Mouse (Mus musculus) spleen, adult 2 months (tissue): Measurements from ENCODE around the gene AA467197. TPM values are rescaled to one million over a fixed set of nuclear protein-coding genes. Genes with fewer than 3 reads are reported as not detected.

Experiments used
- DNase-seq, 2 experiments: peaks; one replicate each; pipeline versions ENCODE4 v3.0.0 to v3.0.0-alpha.2; 2012 to 2021; ENCODE audit warnings: low spot score in 2 of 2, low read depth in 1 of 2
- H3K27ac ChIP-seq: fragments of 200-500 bp; 2 replicates; pipeline ENCODE4 v1.5.1; 2012; ENCODE audit warnings: low read length, inconsistent platforms; ENCODE audit not compliant: insufficient read depth
- H3K27me3 ChIP-seq: fragments of 200-500 bp; 2 replicates; pipeline ENCODE4 v1.6.1; 2012; ENCODE audit warnings: mild to moderate bottlenecking, moderate library complexity, low read length, inconsistent platforms; ENCODE audit not compliant: control insufficient read depth, insufficient read depth
- H3K36me3 ChIP-seq: fragments of 200-500 bp; 2 replicates; pipeline ENCODE4 v1.6.1; 2012; ENCODE audit warnings: mild to moderate bottlenecking, low read length, inconsistent platforms; ENCODE audit not compliant: control insufficient read depth, insufficient read depth
- H3K4me1 ChIP-seq: fragments of 200-500 bp; 2 replicates; pipeline ENCODE4 v1.6.1; 2011; ENCODE audit warnings: inconsistent platforms; ENCODE audit not compliant: control insufficient read depth, insufficient read depth, insufficient read length
- H3K4me3 ChIP-seq: fragments of 200-500 bp; 2 replicates; pipeline ENCODE4 v1.5.1; 2011; ENCODE audit warnings: mild to moderate bottlenecking, inconsistent platforms; ENCODE audit not compliant: insufficient read depth, insufficient read length; ENCODE audit errors: extremely low read depth
- CTCF ChIP-seq: fragments of 200-500 bp; IDR thresholded peaks from 2 replicates; pipeline ENCODE4 v1.5.1; 2011; ENCODE audit warnings: mild to moderate bottlenecking, inconsistent platforms; ENCODE audit not compliant: insufficient read depth, insufficient read length, insufficient replicate concordance; ENCODE audit errors: extremely low read depth
- POLR2A ChIP-seq: fragments of 200-500 bp; IDR thresholded peaks from 2 replicates; pipeline ENCODE4 v1.6.1; 2011; ENCODE audit warnings: low read depth, low read length, inconsistent platforms
- WGBS: fragments of 180-500 bp; shearing (Covaris S2); methylation state at CpG from one replicate; pipeline ENCODE4 v1.1.7; 2018; 5-methylcytosine and 5-hydroxymethylcytosine counted together
- polyA plus RNA-seq: library from polyadenylated mRNA; depleted of rRNA; stranded (reverse); fragments of >200 nt; gene quantifications from 2 replicates; pipeline ENCODE4 v1.2.3, GENCODE M21; 2012; rRNA removed

AA467197 gene
- polyA plus RNA-seq, result 0.18 TPM in 2 replicates

DNA sequence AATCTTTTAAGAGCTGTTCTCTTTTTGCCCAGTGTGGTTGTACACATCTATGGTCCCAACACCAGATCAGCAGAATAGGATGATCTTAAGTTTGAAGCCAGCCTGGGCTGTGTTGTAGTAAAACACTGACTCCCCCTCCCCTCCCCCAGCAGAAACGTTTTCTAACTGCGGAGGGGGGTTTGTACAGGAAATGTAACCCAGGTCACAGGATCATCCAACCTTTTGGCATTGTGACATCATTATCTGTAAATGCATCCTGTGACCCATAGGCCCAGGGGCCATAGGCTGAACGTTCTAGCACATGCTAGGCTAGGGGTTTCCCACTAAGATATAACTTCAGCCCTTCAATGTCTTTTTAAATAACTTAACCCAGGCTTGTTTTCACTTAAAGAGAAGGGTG lies at the start of gene AA467197:
TSS of gene AA467197 (plus strand) at position 301 of the 400 bp plus-strand sequence.
- 49% methylated on average over 3 of the region's 3 CpGs for WGBS
- Histone ChIP-seq H3K4me1 (peaks cover 4% of the 10 kb centered on the region; the same call in 1 of the 2 replicates), H3K27ac (no peak within 1 kb of the TSS), H3K27me3 (no peaks in the 10 kb centered on the region), H3K4me3 (peak within 1 kb of the TSS; percentile 35), H3K36me3 (peaks cover 3% of the 10 kb centered on the region; the same call in 1 of the 2 replicates)
- DNase-seq, result no peak
- no peak for TF ChIP-seq POLR2A
- no peak for TF ChIP-seq CTCF

DNA sequence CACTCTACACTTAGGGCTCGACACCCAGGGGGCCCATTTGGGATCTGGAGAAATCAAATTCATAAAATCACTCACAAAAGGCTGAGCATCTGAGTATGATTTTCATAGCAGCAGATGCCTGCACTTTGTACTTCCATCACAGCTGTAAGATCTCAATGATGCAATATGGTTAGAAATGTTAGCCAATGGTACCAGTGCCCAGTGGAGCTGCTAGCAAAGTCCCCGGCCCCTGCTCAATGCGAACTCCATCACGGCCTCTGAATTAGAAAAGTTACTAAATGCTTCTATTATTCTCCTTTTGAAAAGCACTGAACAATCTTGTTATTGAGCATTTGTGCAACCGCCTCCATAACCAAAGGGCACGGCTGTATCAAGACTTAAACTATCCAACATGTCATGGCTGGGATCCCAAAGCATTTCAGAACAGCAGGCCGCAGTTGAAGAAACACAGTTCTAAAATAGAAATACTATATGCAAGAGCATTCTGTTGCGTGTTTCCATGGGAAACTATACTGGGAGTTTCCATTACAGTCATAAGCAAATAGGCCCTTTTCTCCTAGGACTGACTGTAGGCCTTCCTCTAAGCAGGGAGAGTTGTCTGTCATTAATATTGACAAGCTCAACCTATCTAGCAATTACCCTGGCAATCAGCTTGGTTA lies 48.8 kb upstream of the AA467197 start:
- no peak overlapping the region for H3K4me3 ChIP-seq
- H3K4me1 ChIP-seq, result no peaks in the 10 kb centered on the region
- TF ChIP-seq POLR2A, result no peak
- TF ChIP-seq CTCF, result no peak
- no peak for DNase-seq
- 95% methylated on average over 8 of the region's 8 CpGs for WGBS
- H3K27ac ChIP-seq, result no peak overlapping the region
- H3K36me3 ChIP-seq, result no peaks in the 10 kb centered on the region
- no peaks in the 10 kb centered on the region for H3K27me3 ChIP-seq

DNA sequence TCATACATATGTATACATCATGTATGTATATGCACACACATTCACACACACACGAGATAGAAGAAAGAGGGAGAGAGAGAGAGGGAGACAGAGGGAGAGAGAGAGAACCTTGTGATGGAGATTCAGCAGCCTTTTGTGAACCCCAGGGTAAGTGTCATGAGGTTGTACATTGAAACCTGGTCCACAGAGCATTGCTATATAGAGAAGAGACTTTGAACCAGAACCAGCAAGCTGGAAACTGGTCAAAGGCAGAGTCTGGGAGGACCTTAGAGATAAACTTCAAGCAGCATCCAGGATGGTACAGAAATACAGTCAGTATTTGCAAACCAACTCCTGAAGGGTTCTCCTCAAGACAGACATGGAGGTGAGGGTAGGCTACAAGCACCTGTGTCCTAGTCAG lies 46.4 kb upstream of the AA467197 start:
- Histone ChIP-seq H3K27me3 (no peaks in the 10 kb centered on the region), H3K36me3 (no peaks in the 10 kb centered on the region), H3K4me1 (no peaks in the 10 kb centered on the region), H3K27ac (no peak overlapping the region), H3K4me3 (no peak overlapping the region)
- 85% methylated on average over 1 of the region's 1 CpGs for WGBS
- no peak for DNase-seq
- TF ChIP-seq POLR2A (no peak), CTCF (no peak)

DNA sequence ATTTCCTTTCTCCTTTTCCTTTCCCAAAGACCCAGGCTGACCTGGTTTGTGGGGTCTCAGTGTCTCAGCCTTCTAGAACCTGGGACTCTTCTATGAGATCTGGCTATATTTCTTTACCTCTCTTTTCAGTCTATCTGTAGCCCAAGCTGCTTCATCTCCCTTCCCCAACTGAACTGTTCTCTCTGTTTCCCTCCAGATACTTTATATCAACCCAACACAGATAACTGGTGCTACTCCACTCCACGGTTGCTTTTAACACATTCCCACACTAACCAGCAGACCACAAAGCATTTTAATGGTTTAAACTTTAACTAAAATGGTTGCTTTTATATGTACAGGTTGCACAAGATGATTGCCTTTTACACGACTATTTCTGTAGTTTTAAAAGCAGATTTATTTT lies 45.6 kb upstream of the AA467197 start:
- H3K27me3 ChIP-seq, result no peaks in the 10 kb centered on the region
- 58% methylated on average over 2 of the region's 2 CpGs for whole genome bisulfite sequencing
- no peaks in the 10 kb centered on the region for H3K4me1 ChIP-seq
- TF ChIP-seq CTCF (no peak), POLR2A (no peak)
- no peak overlapping the region for H3K4me3 ChIP-seq
- H3K36me3 ChIP-seq, result no peaks in the 10 kb centered on the region
- DNase-seq, result no peak
- no peak overlapping the region for H3K27ac ChIP-seq

DNA sequence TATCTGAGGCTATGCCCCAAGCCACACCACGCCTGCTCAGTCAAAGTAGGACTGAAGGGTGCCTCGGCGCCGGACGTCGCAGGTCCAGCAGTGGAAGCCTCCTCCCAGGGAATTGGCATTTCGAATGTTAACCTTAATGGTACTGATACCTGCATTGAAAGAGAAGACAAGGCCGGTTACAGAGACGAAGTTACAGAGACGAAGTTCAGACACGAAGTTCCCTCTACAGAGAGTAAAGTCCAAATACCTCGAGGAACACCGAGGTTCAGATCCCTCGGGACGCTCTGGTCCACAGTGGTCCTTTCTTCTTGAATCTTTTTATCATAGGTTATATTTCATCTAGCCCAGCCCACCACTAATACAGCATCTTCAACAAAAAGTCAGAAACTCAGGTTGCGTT lies 41.3 kb upstream of the AA467197 start:
- H3K4me1 ChIP-seq, result no peaks in the 10 kb centered on the region
- H3K4me3 ChIP-seq, result no peak overlapping the region
- no peaks in the 10 kb centered on the region for H3K36me3 ChIP-seq
- no peak overlapping the region for H3K27ac ChIP-seq
- H3K27me3 ChIP-seq, result no peaks in the 10 kb centered on the region
- no peak for DNase-seq
- 95% methylated on average over 16 of the region's 16 CpGs for WGBS
- no peak for TF ChIP-seq CTCF
- no peak for TF ChIP-seq POLR2A

DNA sequence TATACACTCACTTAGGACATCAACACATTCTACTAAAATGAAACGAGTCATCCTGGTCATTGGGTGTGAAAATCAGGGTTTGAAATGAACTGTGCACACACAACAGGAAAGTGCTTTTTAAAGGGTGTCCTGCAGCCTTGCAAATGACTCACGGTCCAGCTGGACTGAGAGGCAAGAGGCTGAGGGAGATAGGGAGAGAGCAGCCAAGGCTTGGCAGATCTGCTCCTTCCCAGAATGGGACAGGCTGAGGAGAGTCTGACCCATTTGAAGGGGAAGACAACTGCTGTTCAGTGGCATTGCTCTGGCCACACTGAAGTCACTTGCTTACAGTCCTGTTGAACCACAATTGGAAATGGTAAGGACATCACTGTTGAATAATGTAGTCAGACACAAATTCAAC lies 37.0 kb upstream of the AA467197 start:
- 89% methylated on average over 2 of the region's 2 CpGs for WGBS
- no peak for DNase-seq

DNA sequence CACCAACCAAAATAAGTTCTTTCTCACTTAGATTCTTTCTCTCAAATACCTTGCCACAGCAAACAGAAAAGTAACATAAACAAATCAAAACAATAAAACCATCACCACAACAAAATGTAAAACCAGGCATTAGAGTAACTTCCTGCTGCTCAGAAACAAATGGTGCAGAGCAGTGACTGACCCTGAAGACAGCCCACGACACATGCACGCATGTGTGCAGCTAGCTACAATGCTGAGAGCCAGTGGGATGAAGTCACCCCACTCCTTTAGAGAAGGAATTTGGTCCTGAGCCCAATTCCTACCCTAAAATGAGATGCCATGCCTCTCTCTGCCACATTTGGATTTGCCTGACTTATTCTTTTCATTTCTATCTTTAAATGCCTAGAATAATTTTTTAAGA lies 35.4 kb upstream of the AA467197 start:
- Histone ChIP-seq H3K27ac (no peak overlapping the region), H3K4me1 (no peaks in the 10 kb centered on the region), H3K4me3 (no peak overlapping the region), H3K27me3 (no peaks in the 10 kb centered on the region), H3K36me3 (no peaks in the 10 kb centered on the region)
- TF ChIP-seq CTCF, result no peak
- no peak for TF ChIP-seq POLR2A
- WGBS, result 97% methylated on average over 2 of the region's 2 CpGs
- DNase-seq, result no peak

More for the DNA sequence above, 37.0 kb upstream of the AA467197 start:
- Histone ChIP-seq H3K36me3 (no peaks in the 10 kb centered on the region), H3K4me3 (no peak overlapping the region), H3K4me1 (no peaks in the 10 kb centered on the region), H3K27ac (no peak overlapping the region), H3K27me3 (no peaks in the 10 kb centered on the region)
- TF ChIP-seq POLR2A (no peak), CTCF (no peak)
